Mouse (Mus musculus): ENCODE data around the gene Mnt. TPM values are rescaled to one million over a fixed set of nuclear protein-coding genes. Genes with fewer than 3 reads are reported as not detected.

Gene Mnt
- total RNA-seq, 4 experiments from 2014 or later = 5.8 to 11.7 (median 7.8) TPM

GRCm38 (mm10) chr11:74831606-74832451, 1.1 kb downstream of the Mnt start:
- DNase-seq (ENCODE audit: low spot score in 2 of 2) = peak; percentile 99

GRCm38 (mm10) chr11:74832503-74833143, 1.9 kb downstream of the Mnt start:
- no peak for DNase-seq (ENCODE audit: low spot score in 2 of 2)

GRCm38 (mm10) chr11:74833536-74834358, 3.0 kb downstream of the Mnt start:
- no peak for DNase-seq (ENCODE audit: low spot score in 2 of 2)

- DNase-seq (ENCODE audit: low spot score in 2 of 2) = no peak
Measured at GRCm38 (mm10) chr11:74834359-74834638, 3.6 kb downstream of the Mnt start.

- no peak for DNase-seq (ENCODE audit: low spot score in 2 of 2)
Measured at GRCm38 (mm10) chr11:74834650-74835277, 4.0 kb downstream of the Mnt start.

GRCm38 (mm10) chr11:74835593-74836224, 5.0 kb downstream of the Mnt start:
- DNase-seq (ENCODE audit: low spot score in 2 of 2) = no peak

- no peak for DNase-seq (ENCODE audit: low spot score in 2 of 2)
Measured at GRCm38 (mm10) chr11:74836225-74837055, 5.7 kb downstream of the Mnt start.

GRCm38 (mm10) chr11:74837056-74837693, 6.5 kb downstream of the Mnt start:
- no peak for DNase-seq (ENCODE audit: low spot score in 2 of 2)

- peak; percentile 95 for DNase-seq (ENCODE audit: low spot score in 2 of 2)
Measured at GRCm38 (mm10) chr11:74837694-74838431, 7.1 kb downstream of the Mnt start.

GRCm38 (mm10) chr11:74838441-74838840, 7.7 kb downstream of the Mnt start:
- DNase-seq (ENCODE audit: low spot score in 2 of 2) = peak; percentile 95 to 97

- DNase-seq (ENCODE audit: low spot score in 2 of 2) = peak; percentile 49 to 60
Measured at GRCm38 (mm10) chr11:74838971-74839370, 8.3 kb downstream of the Mnt start.

GRCm38 (mm10) chr11:74839860-74840715, 9.4 kb downstream of the Mnt start:
- no peak for DNase-seq (ENCODE audit: low spot score in 2 of 2)

- no peak for DNase-seq (ENCODE audit: low spot score in 2 of 2)
Measured at GRCm38 (mm10) chr11:74840739-74841138, 10.0 kb downstream of the Mnt start.

- no peak for DNase-seq (ENCODE audit: low spot score in 2 of 2)
Measured at GRCm38 (mm10) chr11:74841366-74841765, 10.6 kb downstream of the Mnt start.

GRCm38 (mm10) chr11:74842045-74842444, 11.3 kb downstream of the Mnt start:
- DNase-seq (ENCODE audit: low spot score in 2 of 2) = no peak

- no peak for DNase-seq (ENCODE audit: low spot score in 2 of 2)
Measured at GRCm38 (mm10) chr11:74842656-74843434, 12.1 kb downstream of the Mnt start.

- no peak for DNase-seq (ENCODE audit: low spot score in 2 of 2)
Measured at GRCm38 (mm10) chr11:74843435-74843714, 12.7 kb downstream of the Mnt start.

GRCm38 (mm10) chr11:74843761-74844160, 13.0 kb downstream of the Mnt start:
- no peak for DNase-seq (ENCODE audit: low spot score in 2 of 2)
